ENCODE assay signal across 35 mouse cellular contexts in the genomic region with DNA sequence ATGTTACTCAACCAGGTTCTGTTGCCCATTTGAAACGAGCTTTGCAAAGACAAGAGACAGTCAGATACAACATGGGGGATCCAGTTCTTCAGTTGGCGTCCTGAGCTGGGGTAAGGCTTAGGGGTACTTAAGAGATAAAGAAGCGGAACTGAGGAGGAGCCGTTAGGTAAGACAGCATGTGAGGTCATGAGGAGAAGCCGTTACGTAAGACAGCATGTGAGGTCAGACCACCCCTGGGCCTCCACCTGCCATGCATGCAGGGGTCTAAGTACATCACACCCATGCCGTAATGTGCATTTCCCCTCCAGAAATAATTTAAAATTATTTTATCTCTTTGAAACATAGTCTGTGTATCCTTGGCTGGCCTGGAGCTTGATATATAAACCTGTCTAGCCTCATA. TPM values are rescaled to one million over a fixed set of nuclear protein-coding genes. Genes with fewer than 3 reads are reported as not detected.
"Had no signal": no experiment of that assay in that cellular context is flagged by ENCODE, and none has a peak within 500 bp of the region (broad histone marks: within the 10 kb centered on the region; RNA-seq: fewer than 3 reads in every experiment).

No protein-coding gene starts in this region.

- H3K27me3 ChIP-seq: heart, embryonic 15.5 days; hindbrain, embryonic 15.5 days; limb, embryonic 15.5 days had no signal

- H3K9me3 ChIP-seq: heart, embryonic 15.5 days; hindbrain, embryonic 13.5 days; hindbrain, embryonic 15.5 days; limb, embryonic 15.5 days had no signal

- ATAC-seq: hindbrain, postnatal 0 days; liver, embryonic 12.5 days had no signal

- H3K27ac ChIP-seq: gastrocnemius, adult 2 months; heart, adult 2 months; heart, embryonic 13.5 days; heart, embryonic 15.5 days; hindbrain, embryonic 13.5 days; hindbrain, embryonic 15.5 days; hindbrain, postnatal 0 days; kidney, embryonic 15.5 days; limb, embryonic 13.5 days; limb, embryonic 15.5 days; liver, embryonic 12.5 days; liver, embryonic 14.5 days had no signal

- DNase-seq: gastrocnemius, adult 2 months; gastrocnemius, postnatal 10 days; gastrocnemius, postnatal 25 days; heart, adult 11 months; heart, adult 2 months; heart, postnatal 14 days; heart, postnatal 36 days; kidney, adult 11 months; kidney, adult 2 months; kidney, adult 9 months; kidney, postnatal 10 days; kidney, postnatal 25 days; kidney, postnatal 4 days; layer of hippocampus, adult 9-11 months; layer of hippocampus, postnatal 36 days; left cerebral cortex, postnatal 4 days had no signal

- H3K36me3 ChIP-seq: heart, embryonic 15.5 days; hindbrain, embryonic 15.5 days; limb, embryonic 15.5 days had no signal

- H3K4me3 ChIP-seq: gastrocnemius, adult 2 months; heart, adult 2 months; heart, embryonic 13.5 days; heart, embryonic 15.5 days; hindbrain, embryonic 13.5 days; hindbrain, embryonic 15.5 days; kidney, embryonic 15.5 days; limb, embryonic 13.5 days; limb, embryonic 15.5 days; liver, embryonic 12.5 days had no signal

- H3K9ac ChIP-seq: heart, embryonic 13.5 days; heart, embryonic 15.5 days; hindbrain, embryonic 15.5 days; kidney, embryonic 15.5 days; limb, embryonic 13.5 days; limb, embryonic 15.5 days; liver, embryonic 12.5 days; liver, embryonic 14.5 days had no signal

- H3K4me2 ChIP-seq: heart, embryonic 11.5 days; heart, embryonic 13.5 days; heart, embryonic 15.5 days; hindbrain, embryonic 13.5 days; hindbrain, embryonic 15.5 days; kidney, embryonic 15.5 days; limb, embryonic 13.5 days; limb, embryonic 15.5 days; liver, embryonic 12.5 days had no signal

RNA-seq across cellular contexts. Expression of a gene that starts 25.0 kb away (rescaled TPM):
- total RNA-seq: gastrocnemius, adult 2 months; gastrocnemius, postnatal 4 days; hematopoietic stem cell, adult 5-6 weeks; left cerebral cortex, adult 18-20 months; left cerebral cortex, postnatal 25 days had no signal
- polyA plus RNA-seq: frontal cortex, adult 2 months; heart, adult 2 months; heart, postnatal 0 days; hindbrain, embryonic 11.5 days; kidney, adult 2 months; limb, embryonic 11.5 days; liver, embryonic 14.5 days had no signal
